Mouse (Mus musculus): ENCODE results near the gene Anxa6.

Gene Anxa6

GRCm38 (mm10) chr11:54988754-54989349 lies 44.4 kb downstream of the Anxa6 start:
- no peak for DNase-seq

GRCm38 (mm10) chr11:54987974-54988373 lies 45.3 kb downstream of the Anxa6 start:
- no peak for DNase-seq

GRCm38 (mm10) chr11:54985086-54985485 lies 48.2 kb downstream of the Anxa6 start:
- no peak for DNase-seq

GRCm38 (mm10) chr11:54984581-54984980 lies 48.7 kb downstream of the Anxa6 start:
- DNase-seq = no peak

GRCm38 (mm10) chr11:54984085-54984484 lies 49.2 kb downstream of the Anxa6 start:
- peak; percentile 58 for DNase-seq

GRCm38 (mm10) chr11:54982520-54982919 lies 50.7 kb downstream of the Anxa6 start:
- DNase-seq = no peak

GRCm38 (mm10) chr11:54981630-54982029 lies 51.6 kb downstream of the Anxa6 start:
- no peak for DNase-seq

- DNase-seq = no peak
Observed at GRCm38 (mm10) chr11:54977385-54977937, 55.8 kb downstream of the Anxa6 start.

- DNase-seq = no peak
Observed at GRCm38 (mm10) chr11:54976351-54976750, 56.9 kb downstream of the Anxa6 start.

- no peak for DNase-seq
Observed at GRCm38 (mm10) chr11:54975756-54976155, 57.5 kb downstream of the Anxa6 start.

- DNase-seq = no peak
Observed at GRCm38 (mm10) chr11:54975340-54975739, 57.9 kb downstream of the Anxa6 start.

- DNase-seq = no peak
Observed at GRCm38 (mm10) chr11:54974639-54975038, 58.6 kb downstream of the Anxa6 start.

- no peak for DNase-seq
Observed at GRCm38 (mm10) chr11:54973481-54974212, 59.6 kb downstream of the Anxa6 start.

- no peak for DNase-seq
Observed at GRCm38 (mm10) chr11:54972789-54973188, 60.5 kb downstream of the Anxa6 start.

- DNase-seq = no peak
Observed at GRCm38 (mm10) chr11:54972049-54972723, 61.1 kb downstream of the Anxa6 start.

GRCm38 (mm10) chr11:54971365-54972048 lies 61.7 kb downstream of the Anxa6 start:
- no peak for DNase-seq

- DNase-seq = no peak
Observed at GRCm38 (mm10) chr11:54965234-54965633, 68.0 kb downstream of the Anxa6 start.

GRCm38 (mm10) chr11:54962810-54963209 lies 70.4 kb downstream of the Anxa6 start, which contains the start of gene Tnip1:
TSS of gene Tnip1 (minus strand) at chr11:54962917.
- DNase-seq = no peak

- DNase-seq = no peak
Observed at GRCm38 (mm10) chr11:54961921-54962320, 71.3 kb downstream of the Anxa6 start.

GRCm38 (mm10) chr11:54961164-54961850 lies 71.9 kb downstream of the Anxa6 start:
- no peak for DNase-seq

GRCm38 (mm10) chr11:54960251-54960650 lies 73.0 kb downstream of the Anxa6 start:
- DNase-seq = no peak

- DNase-seq = no peak
Observed at GRCm38 (mm10) chr11:54958571-54959073, 74.6 kb downstream of the Anxa6 start.

Measured in cerebellum, adult 11-12 months (tissue).